Mouse (Mus musculus) small intestine, adult 10 weeks (tissue): ENCODE data around the gene Ddx60. TPM values are rescaled to one million over a fixed set of nuclear protein-coding genes. Genes with fewer than 3 reads are reported as not detected.

ENCODE experiments used
- polyA plus RNA-seq: library from polyadenylated mRNA; stranded (reverse); fragments of 350-450 nt; fragmentation: Illumina TruSeq; extraction: RNeasy Lipid Tissue Mini Kit (QIAGEN cat#74804); gene quantifications from one replicate; pipeline ENCODE4 v1.2.3, GENCODE M21; 2014; ENCODE audit warnings: low replicate concordance

The Ddx60 gene
- polyA plus RNA-seq: 63.0 TPM

DNA sequence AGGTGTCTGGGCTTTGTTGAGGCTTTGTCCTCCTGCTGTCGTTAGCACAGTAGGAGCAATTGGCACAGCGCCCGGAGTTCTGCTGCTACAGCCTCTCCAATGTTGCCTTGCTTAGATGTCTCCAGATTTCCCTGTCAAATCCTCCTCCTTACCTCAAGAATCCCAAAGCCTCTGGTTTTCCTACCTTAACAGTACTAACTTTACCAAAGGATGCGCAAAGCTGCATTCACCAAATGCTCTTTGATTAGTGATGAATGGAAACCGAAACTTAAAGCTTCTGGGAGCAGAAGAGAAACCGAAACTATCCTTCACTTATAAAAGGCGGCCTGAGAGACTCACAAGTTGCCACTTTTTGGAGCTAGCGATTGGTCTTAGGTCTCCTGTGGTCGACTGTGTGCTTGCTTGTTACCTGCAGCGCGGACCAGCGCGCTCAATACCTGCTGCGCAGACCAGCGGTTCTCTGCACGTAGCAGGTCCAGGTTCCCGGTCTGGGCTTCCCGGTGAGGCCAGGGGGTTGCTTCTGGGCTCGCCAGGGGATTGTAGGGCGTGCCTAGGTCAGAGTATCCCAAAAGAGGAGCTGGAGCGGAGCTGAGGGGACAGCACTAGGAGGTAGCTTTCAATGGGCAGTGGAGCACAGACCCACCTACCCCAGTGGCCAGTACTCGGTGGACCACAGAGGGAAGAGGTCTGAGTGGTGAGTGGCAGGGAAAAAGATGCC, at the start of gene Ddx60:
TSS of gene Ddx60 (plus strand) at position 311 of the 718 bp plus-strand sequence.

DNA sequence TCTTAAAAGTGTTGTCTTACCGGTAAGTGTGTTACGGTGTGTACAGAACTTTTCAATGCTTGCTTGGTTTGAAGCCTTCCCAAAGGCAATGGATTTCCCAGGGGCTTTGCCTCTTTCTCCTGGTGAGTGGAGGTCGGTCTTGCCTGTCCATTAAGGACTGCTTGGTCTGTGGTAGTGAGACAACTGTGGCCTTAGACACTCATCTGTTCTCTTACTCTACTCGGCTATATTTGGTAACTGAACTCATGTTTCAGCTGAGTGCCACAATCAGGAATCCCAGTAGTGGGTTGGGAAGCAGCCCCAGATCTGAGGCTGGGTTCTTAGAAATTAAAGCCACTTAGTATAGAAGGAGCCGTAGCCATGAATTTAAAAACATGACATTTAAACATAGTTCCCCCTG, 25.4 kb upstream of the Ddx60 start, which contains the start of gene Palld:
TSS of gene Palld (minus strand) at position 170 of the 400 bp plus-strand sequence.

Other genes starting within 250 kb of the Ddx60 start
- 59.4 TPM for gene Palld, start 25.4 kb upstream of the Ddx60 start, polyA plus RNA-seq
- gene Anxa10, start 195.1 kb downstream of the Ddx60 start, polyA plus RNA-seq: not detected